Mouse (Mus musculus): ENCODE data around the gene B3galt5.

Gene B3galt5

GRCm38 (mm10) chr16:96235366-96235970, at the start of gene B3galt5:
B3galt5 (plus strand) TSS chr16:96235801.
- DNase-seq (ENCODE audit: low read depth): no peak

- DNase-seq (ENCODE audit: low read depth): no peak
Observed at GRCm38 (mm10) chr16:96187619-96188018, 48.0 kb upstream of the B3galt5 start.

- peak; percentile 94 for DNase-seq (ENCODE audit: low read depth)
Observed at GRCm38 (mm10) chr16:96191531-96192506, 43.8 kb upstream of the B3galt5 start, which contains the start of gene Lca5l. Lca5l (minus strand) TSS chr16:96192271.

- no peak for DNase-seq (ENCODE audit: low read depth)
Observed at GRCm38 (mm10) chr16:96199913-96200701, 35.5 kb upstream of the B3galt5 start, which contains the start of gene Sh3bgr. Sh3bgr (plus strand) TSS chr16:96200450.

GRCm38 (mm10) chr16:96200702-96201028, 34.9 kb upstream of the B3galt5 start:
- DNase-seq (ENCODE audit: low read depth): no peak

- no peak for DNase-seq (ENCODE audit: low read depth)
Observed at GRCm38 (mm10) chr16:96201485-96202232, 33.9 kb upstream of the B3galt5 start.

- no peak for DNase-seq (ENCODE audit: low read depth)
Observed at GRCm38 (mm10) chr16:96209789-96210188, 25.8 kb upstream of the B3galt5 start.

- no peak for DNase-seq (ENCODE audit: low read depth)
Observed at GRCm38 (mm10) chr16:96210856-96211255, 24.7 kb upstream of the B3galt5 start.

GRCm38 (mm10) chr16:96213027-96213426, 22.6 kb upstream of the B3galt5 start:
- no peak for DNase-seq (ENCODE audit: low read depth)

- DNase-seq (ENCODE audit: low read depth): no peak
Observed at GRCm38 (mm10) chr16:96221491-96221890, 14.1 kb upstream of the B3galt5 start.

- DNase-seq (ENCODE audit: low read depth): no peak
Observed at GRCm38 (mm10) chr16:96221959-96222358, 13.6 kb upstream of the B3galt5 start.

GRCm38 (mm10) chr16:96222452-96222851, 13.1 kb upstream of the B3galt5 start:
- DNase-seq (ENCODE audit: low read depth): no peak

- no peak for DNase-seq (ENCODE audit: low read depth)
Observed at GRCm38 (mm10) chr16:96228438-96228837, 7.2 kb upstream of the B3galt5 start.

GRCm38 (mm10) chr16:96229044-96229555, 6.5 kb upstream of the B3galt5 start:
- no peak for DNase-seq (ENCODE audit: low read depth)

- peak; percentile 81 for DNase-seq (ENCODE audit: low read depth)
Observed at GRCm38 (mm10) chr16:96230411-96230810, 5.2 kb upstream of the B3galt5 start.

GRCm38 (mm10) chr16:96231251-96231650, 4.3 kb upstream of the B3galt5 start:
- DNase-seq (ENCODE audit: low read depth): no peak

- DNase-seq (ENCODE audit: low read depth): no peak
Observed at GRCm38 (mm10) chr16:96231974-96232373, 3.6 kb upstream of the B3galt5 start.

- DNase-seq (ENCODE audit: low read depth): no peak
Observed at GRCm38 (mm10) chr16:96233996-96234395, 1.6 kb upstream of the B3galt5 start.

- DNase-seq (ENCODE audit: low read depth): no peak
Observed at GRCm38 (mm10) chr16:96244496-96244895, 8.9 kb downstream of the B3galt5 start.

GRCm38 (mm10) chr16:96249635-96250034, 14.0 kb downstream of the B3galt5 start:
- no peak for DNase-seq (ENCODE audit: low read depth)

- no peak for DNase-seq (ENCODE audit: low read depth)
Observed at GRCm38 (mm10) chr16:96252146-96252545, 16.5 kb downstream of the B3galt5 start.
